Mouse (Mus musculus) CH12F3 (cell line): ENCODE results near the gene Taf6.

Experiments
- in situ Hi-C: fragments of 300-500 bp; cut with MboI; formaldehyde crosslinking; loops from 2 replicates; pipeline ENCODE4 v1.14.3; 2020; ENCODE audit warnings: low sequenced_read_pairs

Gene Taf6

GRCm38 (mm10) chr5:138171695-138172491 is 15.4 kb downstream of the Taf6 start, which contains the start of the genes Ap4m1 and Mcm7:
Gene Ap4m1, plus strand, starts transcription at chr5:138172002.
Gene Mcm7, minus strand, starts transcription at chr5:138172422.
- in situ Hi-C loops: no loop called here

- in situ Hi-C loops: no loop called here
These were observed 16.2 kb downstream of the Taf6 start for GRCm38 (mm10) chr5:138170936-138171561.

GRCm38 (mm10) chr5:138165594-138165993 is 21.7 kb downstream of the Taf6 start:
- in situ Hi-C loops: no loop called here

- in situ Hi-C loops: no loop called here
These were observed 23.6 kb downstream of the Taf6 start for GRCm38 (mm10) chr5:138163610-138164009.

- in situ Hi-C loops: no loop called here
These were observed 24.2 kb downstream of the Taf6 start for GRCm38 (mm10) chr5:138163046-138163445.

GRCm38 (mm10) chr5:138160842-138161665 is 26.2 kb downstream of the Taf6 start, which contains the start of gene Cops6:
Gene Cops6, plus strand, starts transcription at chr5:138161071.
- in situ Hi-C loops: no loop called here

GRCm38 (mm10) chr5:138160224-138160762 is 27.0 kb downstream of the Taf6 start:
- in situ Hi-C loops: no loop called here

- in situ Hi-C loops: no loop called here
These were observed 31.7 kb downstream of the Taf6 start, which contains the start of gene Zfp113 for GRCm38 (mm10) chr5:138155443-138155976. Gene Zfp113, minus strand, starts transcription at chr5:138155744.

GRCm38 (mm10) chr5:138154390-138154789 is 32.9 kb downstream of the Taf6 start:
- in situ Hi-C loops: no loop called here

GRCm38 (mm10) chr5:138138585-138138984 is 48.7 kb downstream of the Taf6 start:
- in situ Hi-C loops: no loop called here

- in situ Hi-C loops: no loop called here
These were observed 49.2 kb downstream of the Taf6 start for GRCm38 (mm10) chr5:138137935-138138549.

- in situ Hi-C loops: no loop called here
These were observed 50.0 kb downstream of the Taf6 start for GRCm38 (mm10) chr5:138137257-138137656.

GRCm38 (mm10) chr5:138132425-138133064 is 54.7 kb downstream of the Taf6 start:
- in situ Hi-C loops: no loop called here
